Mouse (Mus musculus): ENCODE measurements around the gene Gm10065. TPM values are rescaled to one million over a fixed set of nuclear protein-coding genes. Genes with fewer than 3 reads are reported as not detected.

Gm10065 gene
- polyA plus RNA-seq, 2 experiments from 2014 or later: not detected

Other genes with a start within 250 kb of the Gm10065 start
- not detected for gene Gpx5, start 186.7 kb downstream of the Gm10065 start, polyA plus RNA-seq (2017; shearing (Covaris generic))
- gene Gpx6, start 167.3 kb downstream of the Gm10065 start, polyA plus RNA-seq (2017; shearing (Covaris generic)): not detected
- gene Olfr1367, start 132.5 kb downstream of the Gm10065 start, polyA plus RNA-seq (2017; shearing (Covaris generic)): not detected
- gene Zscan12, start 116.6 kb downstream of the Gm10065 start, polyA plus RNA-seq (2017; shearing (Covaris generic)): 1 to 10 TPM; 5.4 to 6.2 TPM
- 10 to 100 TPM; 24.1 to 34.5 TPM for gene Zkscan3, start 76.7 kb downstream of the Gm10065 start, polyA plus RNA-seq (2017; shearing (Covaris generic))
- gene Pgbd1, start 38.4 kb downstream of the Gm10065 start, polyA plus RNA-seq (2017; shearing (Covaris generic)): 1 to 10 TPM in 1 of 2 experiments, under 1 TPM in 1; 0.82 to 1.4 TPM
- gene Zscan26, start 25.7 kb downstream of the Gm10065 start, polyA plus RNA-seq (2017; shearing (Covaris generic)): 10 to 100 TPM; 52.6 to 54.9 TPM
- not detected for gene Nkapl, start 10.9 kb downstream of the Gm10065 start, polyA plus RNA-seq (2017; shearing (Covaris generic))
- not detected for gene Zkscan4, start 534 bp downstream of the Gm10065 start, polyA plus RNA-seq (2017; shearing (Covaris generic))
- gene AK157302, start 15.8 kb upstream of the Gm10065 start, polyA plus RNA-seq (2017; shearing (Covaris generic)): under 1 TPM in 1 of 2 experiments, not detected in 1; 0.50 TPM
- 10 to 100 TPM in 1 of 2 experiments, 1 to 10 TPM in 1; 2.5 to 45.3 TPM for gene Gm11273, start 22.0 kb upstream of the Gm10065 start, polyA plus RNA-seq (2017; shearing (Covaris generic))
- gene Zkscan8, start 51.7 kb upstream of the Gm10065 start, polyA plus RNA-seq (2017; shearing (Covaris generic)): 10 to 100 TPM in 1 of 2 experiments, 1 to 10 TPM in 1; 5.0 to 10.1 TPM
- not detected for gene Olfr1366, start 63.4 kb upstream of the Gm10065 start, polyA plus RNA-seq (2017; shearing (Covaris generic))
- under 1 TPM in 1 of 2 experiments, not detected in 1; 0.40 TPM for gene Olfr1535, start 80.5 kb upstream of the Gm10065 start, polyA plus RNA-seq (2017; shearing (Covaris generic))
- gene Olfr1364, start 102.3 kb upstream of the Gm10065 start, polyA plus RNA-seq (2017; shearing (Covaris generic)): not detected
- gene Olfr1362, start 134.6 kb upstream of the Gm10065 start, polyA plus RNA-seq (2017; shearing (Covaris generic)): not detected
- gene Olfr11, start 163.1 kb upstream of the Gm10065 start, polyA plus RNA-seq (2017; shearing (Covaris generic)): not detected
- gene Olfr1361, start 183.9 kb upstream of the Gm10065 start, polyA plus RNA-seq (2017; shearing (Covaris generic)): not detected
- not detected for gene Olfr1360, start 198.0 kb upstream of the Gm10065 start, polyA plus RNA-seq (2017; shearing (Covaris generic))
- gene Olfr1359, start 218.7 kb upstream of the Gm10065 start, polyA plus RNA-seq (2017; shearing (Covaris generic)): not detected
- gene Hist1h2bl, start 236.7 kb upstream of the Gm10065 start, polyA plus RNA-seq (2017; shearing (Covaris generic)): 1 to 10 TPM in 1 of 2 experiments, not detected in 1; 1.2 TPM
- 1 to 10 TPM in 1 of 2 experiments, not detected in 1; 5.1 TPM for gene Hist1h2ai, start 237.0 kb upstream of the Gm10065 start, polyA plus RNA-seq (2017; shearing (Covaris generic))
- 1 to 10 TPM in 1 of 2 experiments, not detected in 1; 6.0 TPM for gene Hist1h3h, start 238.2 kb upstream of the Gm10065 start, polyA plus RNA-seq (2017; shearing (Covaris generic))
- 1 to 10 TPM; 2.4 to 2.8 TPM for gene Hist1h2bm, start 242.6 kb upstream of the Gm10065 start, polyA plus RNA-seq (2017; shearing (Covaris generic))

Measured in activated CD4-positive, CD25-positive, alpha-beta regulatory T cell, adult 4 months (primary cell).